Mouse (Mus musculus): Measurements from ENCODE around the gene Notch1. TPM values are rescaled to one million over a fixed set of nuclear protein-coding genes. Genes with fewer than 3 reads are reported as not detected.

Notch1 gene
- total and polyA plus RNA-seq, 3 experiments = 0.02 to 0.71 TPM; not detected in 1

DNA sequence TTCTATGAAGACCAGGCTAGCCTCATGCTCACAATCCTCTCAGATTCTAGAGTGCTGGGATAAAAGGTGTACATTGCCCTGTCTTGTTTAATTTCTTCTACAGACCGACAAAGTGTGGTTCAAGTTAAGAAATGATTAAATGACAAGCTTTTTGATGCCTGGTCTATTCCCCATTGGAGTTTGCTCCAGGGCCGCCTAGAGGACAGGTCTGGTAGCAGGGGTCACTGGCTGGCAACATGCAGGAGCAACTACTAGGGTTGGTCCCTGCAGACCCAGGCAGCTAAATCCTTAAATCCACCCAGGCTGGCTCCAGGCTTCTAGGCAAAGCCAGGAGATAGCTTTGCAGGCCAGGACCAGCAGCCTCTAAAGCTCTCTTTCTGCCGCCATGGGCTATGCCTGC lies 53.5 kb downstream of the Notch1 start:
- Histone ChIP-seq H3K36me3 (replicated peaks) (peaks cover 8% of the 10 kb centered on the region), H3K4me1 (ENCODE audit: insufficient read depth, low read depth, low read length) (peaks cover 24% of the 10 kb centered on the region), H3K27me3 (ENCODE audit: insufficient read depth, low read length) (peaks cover 20% of the 10 kb centered on the region; the same call in 1 of the 2 replicates), H3K4me3 (ENCODE audit: low read depth, low read length) (no peak overlapping the region), H3K9me3 (replicated peaks) (no peaks in the 10 kb centered on the region)
- DNase-seq (ENCODE audit: low spot score) (no peak), ATAC-seq (ENCODE audit: extremely low read depth, insufficient number of reproducible peaks, low FRiP score, poor library complexity, severe bottlenecking) (no peak)
- TF ChIP-seq CTCF (IDR thresholded peaks at IDR 0.05; ENCODE audit: low read depth, low read length) (no peak), TAL1 (conservative IDR thresholded peaks at IDR 0.05; ENCODE audit: low read depth, low read length) (no peak), GATA2 (IDR thresholded peaks at IDR 0.05; ENCODE audit: borderline replicate concordance, low read depth, low read length) (no peak), GATA1 (IDR thresholded peaks at IDR 0.05; ENCODE audit: borderline replicate concordance, low read length) (no peak), POLR2AphosphoS5 (IDR thresholded peaks at IDR 0.05; ENCODE audit: insufficient replicate concordance, low read depth, low read length) (no peak)

- TF ChIP-seq GATA2 (IDR thresholded peaks at IDR 0.05; ENCODE audit: borderline replicate concordance, low read depth, low read length) (no peak), TAL1 (conservative IDR thresholded peaks at IDR 0.05; ENCODE audit: low read depth, low read length) (no peak), GATA1 (IDR thresholded peaks at IDR 0.05; ENCODE audit: borderline replicate concordance, low read length) (no peak)
- H3K9me3 ChIP-seq (replicated peaks) = no peaks in the 10 kb centered on the region
- peaks cover 24% of the 10 kb centered on the region for H3K4me1 ChIP-seq (ENCODE audit: insufficient read depth, low read depth, low read length)
- H3K27me3 ChIP-seq (ENCODE audit: insufficient read depth, low read length) = peaks cover 14% of the 10 kb centered on the region; the same call in 1 of the 2 replicates
- ATAC-seq (ENCODE audit: extremely low read depth, insufficient number of reproducible peaks, low FRiP score, poor library complexity, severe bottlenecking) (no peak), DNase-seq (ENCODE audit: low spot score) (no peak)
- H3K36me3 ChIP-seq (replicated peaks) = peaks cover 14% of the 10 kb centered on the region
- H3K4me3 ChIP-seq (ENCODE audit: low read depth, low read length) = no peak overlapping the region
Observed at GRCm38 (mm10) chr2:26461667-26462066, 54.8 kb downstream of the Notch1 start.

GRCm38 (mm10) chr2:26460837-26461236 lies 55.6 kb downstream of the Notch1 start:
- TF ChIP-seq GATA2 (IDR thresholded peaks at IDR 0.05; ENCODE audit: borderline replicate concordance, low read depth, low read length) (no peak), POLR2AphosphoS5 (IDR thresholded peaks at IDR 0.05; ENCODE audit: insufficient replicate concordance, low read depth, low read length) (no peak), GATA1 (IDR thresholded peaks at IDR 0.05; ENCODE audit: borderline replicate concordance, low read length) (no peak), TAL1 (conservative IDR thresholded peaks at IDR 0.05; ENCODE audit: low read depth, low read length) (no peak), CTCF (IDR thresholded peaks at IDR 0.05; ENCODE audit: low read depth, low read length) (no peak)
- ATAC-seq (ENCODE audit: extremely low read depth, insufficient number of reproducible peaks, low FRiP score, poor library complexity, severe bottlenecking) = no peak

DNA sequence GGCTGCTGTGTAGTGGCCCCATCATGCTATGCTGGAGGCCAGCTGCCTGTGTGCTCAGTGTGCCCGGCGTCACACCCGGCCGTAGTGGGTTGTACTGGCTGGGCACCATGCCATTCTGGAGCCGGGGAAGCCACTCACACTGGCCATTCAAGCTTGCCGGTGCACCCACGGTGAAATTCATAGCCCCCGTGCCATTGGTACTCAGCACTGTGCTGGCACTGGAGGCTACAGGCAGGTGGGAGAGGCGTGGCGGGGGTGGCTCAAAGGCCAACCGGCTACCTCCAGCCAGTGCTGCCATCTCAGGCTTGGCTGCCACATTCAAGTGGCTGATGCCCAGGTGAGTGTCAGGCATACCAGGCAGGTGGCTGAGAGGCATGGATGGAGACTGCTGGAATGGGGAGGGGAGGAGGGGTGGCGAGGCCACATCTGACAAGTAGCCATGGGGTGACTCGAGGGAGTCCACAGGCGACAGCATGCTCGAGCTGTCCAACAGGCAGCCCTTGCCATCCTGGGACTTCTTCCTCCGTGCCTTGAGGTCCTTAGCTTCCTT lies 56.3 kb downstream of the Notch1 start:
- no peak for TF ChIP-seq CTCF (IDR thresholded peaks at IDR 0.05; ENCODE audit: low read depth, low read length)
- no peak for TF ChIP-seq POLR2AphosphoS5 (IDR thresholded peaks at IDR 0.05; ENCODE audit: insufficient replicate concordance, low read depth, low read length)
- TF ChIP-seq GATA2 (IDR thresholded peaks at IDR 0.05; ENCODE audit: borderline replicate concordance, low read depth, low read length) = no peak
- no peak for TF ChIP-seq TAL1 (conservative IDR thresholded peaks at IDR 0.05; ENCODE audit: low read depth, low read length)
- TF ChIP-seq GATA1 (IDR thresholded peaks at IDR 0.05; ENCODE audit: borderline replicate concordance, low read length) = no peak
- H3K4me3 ChIP-seq (ENCODE audit: low read depth, low read length) = no peak overlapping the region
- ATAC-seq (ENCODE audit: extremely low read depth, insufficient number of reproducible peaks, low FRiP score, poor library complexity, severe bottlenecking) (no peak), DNase-seq (ENCODE audit: low spot score) (no peak)
- no peaks in the 10 kb centered on the region for H3K9me3 ChIP-seq (replicated peaks)
- peaks cover 14% of the 10 kb centered on the region; the same call in 1 of the 2 replicates for H3K27me3 ChIP-seq (ENCODE audit: insufficient read depth, low read length)
- H3K4me1 ChIP-seq (ENCODE audit: insufficient read depth, low read depth, low read length) = peaks cover 24% of the 10 kb centered on the region
- H3K36me3 ChIP-seq (replicated peaks) = peaks cover 14% of the 10 kb centered on the region

More at GRCm38 (mm10) chr2:26460837-26461236, 55.6 kb downstream of the Notch1 start:
- Histone ChIP-seq H3K27me3 (ENCODE audit: insufficient read depth, low read length) (peaks cover 14% of the 10 kb centered on the region; the same call in 1 of the 2 replicates), H3K36me3 (replicated peaks) (peaks cover 14% of the 10 kb centered on the region), H3K4me1 (ENCODE audit: insufficient read depth, low read depth, low read length) (peaks cover 24% of the 10 kb centered on the region), H3K4me3 (ENCODE audit: low read depth, low read length) (0 out of 2 replicates have a peak overlapping the region, but pooled peaks have one; percentile 5), H3K9me3 (replicated peaks) (no peaks in the 10 kb centered on the region)
- DNase-seq (ENCODE audit: low spot score) = no peak

- DNase-seq (ENCODE audit: low spot score) = no peak
- Histone ChIP-seq H3K36me3 (replicated peaks) (peaks cover 14% of the 10 kb centered on the region), H3K4me1 (ENCODE audit: insufficient read depth, low read depth, low read length) (peaks cover 24% of the 10 kb centered on the region), H3K27me3 (ENCODE audit: insufficient read depth, low read length) (peaks cover 11% of the 10 kb centered on the region; the same call in 1 of the 2 replicates), H3K9me3 (replicated peaks) (no peaks in the 10 kb centered on the region), H3K4me3 (ENCODE audit: low read depth, low read length) (no peak overlapping the region)
- no peak for TF ChIP-seq CTCF (IDR thresholded peaks at IDR 0.05; ENCODE audit: low read depth, low read length)
- no peak for TF ChIP-seq GATA2 (IDR thresholded peaks at IDR 0.05; ENCODE audit: borderline replicate concordance, low read depth, low read length)
- TF ChIP-seq GATA1 (IDR thresholded peaks at IDR 0.05; ENCODE audit: borderline replicate concordance, low read length) = no peak
- no peak for TF ChIP-seq POLR2AphosphoS5 (IDR thresholded peaks at IDR 0.05; ENCODE audit: insufficient replicate concordance, low read depth, low read length)
- TF ChIP-seq TAL1 (conservative IDR thresholded peaks at IDR 0.05; ENCODE audit: low read depth, low read length) = no peak
- no peak for ATAC-seq (ENCODE audit: extremely low read depth, insufficient number of reproducible peaks, low FRiP score, poor library complexity, severe bottlenecking)
Observed at GRCm38 (mm10) chr2:26459478-26459877, 57.0 kb downstream of the Notch1 start.

DNA sequence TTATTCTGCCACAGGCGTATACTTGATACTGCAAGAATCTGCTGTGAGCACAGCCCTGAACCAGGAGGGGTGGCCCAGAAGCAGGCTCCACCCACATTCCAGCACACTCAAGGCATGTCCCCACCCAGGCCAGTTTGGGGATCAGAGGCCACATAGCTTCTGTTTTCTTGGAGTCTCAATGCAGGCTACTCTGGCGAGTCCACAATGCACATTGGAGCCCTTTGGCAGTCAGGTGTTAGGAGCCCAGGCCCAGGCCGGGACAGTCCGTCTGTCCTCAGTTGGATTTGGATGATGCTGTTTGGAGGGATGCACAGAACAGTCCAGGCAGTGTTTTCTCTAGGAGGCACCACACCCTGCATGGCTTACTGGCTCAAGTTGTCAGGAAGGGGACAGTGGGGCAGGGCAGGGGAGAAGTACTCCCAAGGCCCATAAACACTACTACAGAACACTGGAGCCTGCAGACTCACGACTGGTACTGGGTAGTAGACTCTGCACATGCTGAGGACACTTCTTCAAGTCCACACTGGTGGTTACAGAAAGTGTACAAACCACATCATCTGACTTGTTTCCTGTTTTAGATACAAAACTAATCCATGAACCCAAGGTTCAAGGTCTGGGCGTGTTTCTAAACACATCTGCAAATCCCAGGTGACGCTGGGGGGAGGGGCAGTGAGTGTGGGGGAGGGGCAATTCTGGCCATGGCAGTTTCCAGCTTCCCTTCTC lies 57.9 kb downstream of the Notch1 start:
- DNase-seq (ENCODE audit: low spot score) = no peak
- no peak for TF ChIP-seq TAL1 (conservative IDR thresholded peaks at IDR 0.05; ENCODE audit: low read depth, low read length)
- TF ChIP-seq GATA2 (IDR thresholded peaks at IDR 0.05; ENCODE audit: borderline replicate concordance, low read depth, low read length) = no peak
- no peak for TF ChIP-seq POLR2AphosphoS5 (IDR thresholded peaks at IDR 0.05; ENCODE audit: insufficient replicate concordance, low read depth, low read length)
- TF ChIP-seq GATA1 (IDR thresholded peaks at IDR 0.05; ENCODE audit: borderline replicate concordance, low read length) = no peak
- TF ChIP-seq CTCF (IDR thresholded peaks at IDR 0.05; ENCODE audit: low read depth, low read length) = no peak
- ATAC-seq (ENCODE audit: extremely low read depth, insufficient number of reproducible peaks, low FRiP score, poor library complexity, severe bottlenecking) = no peak
- H3K4me3 ChIP-seq (ENCODE audit: low read depth, low read length) = no peak overlapping the region
- H3K36me3 ChIP-seq (replicated peaks) = peaks cover 19% of the 10 kb centered on the region
- H3K27me3 ChIP-seq (ENCODE audit: insufficient read depth, low read length) = peaks cover 11% of the 10 kb centered on the region; the same call in 1 of the 2 replicates
- H3K9me3 ChIP-seq (replicated peaks) = no peaks in the 10 kb centered on the region
- H3K4me1 ChIP-seq (ENCODE audit: insufficient read depth, low read depth, low read length) = peaks cover 24% of the 10 kb centered on the region
